Mouse (Mus musculus): ENCODE measurements around the gene Ttf2. TPM values are rescaled to one million over a fixed set of nuclear protein-coding genes. Genes with fewer than 3 reads are reported as not detected.

Ttf2 gene
- total RNA-seq, 2 experiments from 2014 or later, result 3.3 to 3.5 TPM

DNA sequence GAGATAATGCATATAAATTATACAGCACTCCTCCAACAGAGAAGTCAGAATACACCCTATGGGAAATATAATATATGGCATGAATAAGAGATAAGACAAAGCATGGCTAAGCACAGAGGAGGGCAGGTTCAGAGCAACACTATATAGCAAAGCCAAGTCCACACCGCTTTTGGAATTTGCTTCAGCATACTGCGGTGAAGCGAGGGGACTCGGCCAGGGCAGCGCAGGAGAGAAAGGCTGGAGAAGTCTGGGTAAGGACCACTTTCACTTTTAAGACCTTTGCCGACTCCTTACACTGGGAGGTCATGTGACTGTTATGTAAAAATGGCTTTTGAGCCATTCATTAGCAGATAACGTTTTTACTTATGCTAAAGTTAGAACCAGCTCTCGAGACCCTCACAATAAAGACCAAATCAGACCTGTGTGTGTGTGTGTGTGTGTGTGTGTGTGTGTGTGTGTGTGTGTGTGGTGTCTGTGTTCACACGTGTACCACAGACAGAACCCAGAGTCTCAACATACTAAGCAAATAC is 48.8 kb downstream of the Ttf2 start:
- DNase-seq, result no peak
- intact Hi-C loops (cut with DNase I), result no loop called here

DNA sequence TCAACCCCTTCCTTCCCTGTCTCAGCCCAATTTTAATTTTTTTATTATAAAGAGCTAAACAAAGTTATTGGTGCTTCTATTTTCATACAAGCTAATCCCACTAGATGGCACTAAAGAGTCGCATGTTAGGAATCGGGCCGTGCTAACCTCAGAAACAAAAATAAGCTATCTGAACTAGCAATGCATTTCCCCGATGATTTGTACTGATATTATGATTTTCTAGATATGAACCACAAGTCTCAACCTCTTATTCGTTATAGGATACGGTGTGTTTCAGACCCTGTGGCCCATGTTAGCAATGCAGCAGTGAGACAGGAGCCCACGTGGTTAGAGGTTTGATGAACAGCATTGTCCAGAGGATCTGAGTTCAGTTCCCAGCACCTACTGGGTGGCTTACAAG is 52.6 kb downstream of the Ttf2 start:
- DNase-seq, result no peak
- intact Hi-C loops (cut with DNase I), result loop anchor here (10.0 kb wide), 1 partner anchor 142 kb away; no protein-coding TSS in a partner anchor

DNA sequence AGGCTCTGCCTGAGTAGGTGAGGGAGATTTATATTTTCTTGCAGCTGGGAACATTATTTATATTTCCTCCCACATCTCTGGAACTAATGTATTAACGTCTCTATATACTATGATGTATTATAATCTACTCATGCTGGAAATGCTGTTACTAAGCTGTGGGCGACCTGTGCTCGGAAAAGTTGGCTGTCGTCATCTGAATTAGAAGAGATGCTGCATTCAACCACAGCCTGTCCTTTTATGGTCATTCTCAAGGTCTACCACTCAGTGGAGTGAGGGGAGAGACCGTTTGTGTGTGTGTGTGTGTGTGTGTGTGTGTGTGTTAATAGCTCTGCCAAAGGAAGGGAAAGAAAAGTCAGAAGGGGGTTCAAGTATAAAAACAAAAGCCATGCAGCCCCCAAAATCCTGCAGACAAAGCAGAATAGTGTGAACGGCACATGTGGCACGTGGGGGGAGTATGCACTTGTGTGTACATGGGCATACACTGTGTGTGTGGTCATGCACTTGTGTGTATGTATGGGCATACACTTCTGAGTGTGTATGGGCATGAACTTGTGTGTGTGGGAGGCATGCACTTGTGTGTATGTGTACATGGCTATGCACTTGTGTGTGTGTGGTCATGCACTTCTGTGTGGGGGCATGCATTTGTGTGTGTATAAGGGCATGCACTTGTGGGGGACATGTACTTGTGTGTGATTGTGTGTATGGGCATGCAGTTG is 57.8 kb downstream of the Ttf2 start:
- DNase-seq, result no peak
- intact Hi-C loops (cut with DNase I), result loop anchor here (10.0 kb wide), 1 partner anchor 137 kb away; no protein-coding TSS in a partner anchor

DNA sequence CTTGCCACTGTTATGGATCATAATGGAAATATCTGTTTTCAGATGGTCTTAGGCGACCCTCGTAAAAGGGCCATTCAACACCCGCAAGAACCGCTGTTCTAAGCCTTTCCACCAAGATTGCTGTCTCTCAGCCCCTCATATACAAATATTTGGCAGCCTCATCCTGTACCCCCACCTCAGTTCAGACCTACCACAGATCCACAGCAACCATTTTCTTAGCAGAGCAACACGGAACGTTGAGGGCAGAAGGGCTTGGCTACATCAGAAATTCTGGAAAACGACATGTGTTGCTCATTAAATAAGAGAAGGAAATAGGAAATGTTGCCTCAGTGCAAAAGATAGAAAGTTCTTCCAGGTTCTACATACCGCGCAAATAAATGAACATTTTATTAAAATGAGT is 58.4 kb downstream of the Ttf2 start:
- intact Hi-C loops (cut with DNase I), result loop anchor here (10.0 kb wide), 1 partner anchor 136 kb away; no protein-coding TSS in a partner anchor

DNA sequence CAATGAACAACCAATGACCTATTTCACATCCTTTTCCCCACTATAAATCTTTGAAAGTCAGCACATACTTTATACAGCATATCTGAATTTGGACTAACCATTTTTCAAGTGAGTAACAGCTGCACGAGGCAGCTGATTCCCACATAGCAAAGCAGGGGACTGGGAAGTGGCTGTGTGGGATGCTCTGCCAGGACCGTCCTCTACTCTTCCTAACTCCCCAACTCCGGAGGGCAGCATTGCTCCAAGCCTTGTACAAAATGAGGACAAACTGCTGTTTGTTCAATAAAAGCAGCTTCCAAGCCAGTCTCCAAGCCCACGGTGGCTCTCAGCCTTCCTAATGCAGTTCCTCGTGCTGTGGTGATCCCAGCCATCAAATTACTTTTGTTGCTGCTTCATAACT is 58.8 kb downstream of the Ttf2 start:
- intact Hi-C loops (cut with DNase I), result loop anchor here (10.0 kb wide), 1 partner anchor 136 kb away; no protein-coding TSS in a partner anchor
- DNase-seq, result no peak

More for the DNA sequence above, 58.4 kb downstream of the Ttf2 start:
- no peak for DNase-seq

DNA sequence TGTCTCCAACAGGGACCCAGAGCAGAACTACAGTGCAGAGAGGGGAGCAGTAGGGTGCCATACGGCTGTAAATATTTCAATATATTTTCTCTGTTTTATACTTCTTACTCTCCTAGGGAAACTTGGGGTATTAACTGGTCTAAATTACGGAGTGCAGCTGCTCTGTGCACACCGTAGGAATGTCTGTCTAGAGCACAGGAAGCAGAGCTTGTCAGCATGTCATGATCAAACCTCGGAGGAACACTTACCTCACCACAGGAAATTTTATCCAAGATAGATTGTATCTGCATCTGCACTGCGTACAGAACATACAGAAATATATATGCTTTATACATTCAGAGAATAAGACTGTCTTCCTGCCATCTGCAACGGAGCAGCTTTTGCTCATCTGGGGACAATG is 60.9 kb downstream of the Ttf2 start:
- intact Hi-C loops (cut with DNase I), result no loop called here
- DNase-seq, result no peak

DNA sequence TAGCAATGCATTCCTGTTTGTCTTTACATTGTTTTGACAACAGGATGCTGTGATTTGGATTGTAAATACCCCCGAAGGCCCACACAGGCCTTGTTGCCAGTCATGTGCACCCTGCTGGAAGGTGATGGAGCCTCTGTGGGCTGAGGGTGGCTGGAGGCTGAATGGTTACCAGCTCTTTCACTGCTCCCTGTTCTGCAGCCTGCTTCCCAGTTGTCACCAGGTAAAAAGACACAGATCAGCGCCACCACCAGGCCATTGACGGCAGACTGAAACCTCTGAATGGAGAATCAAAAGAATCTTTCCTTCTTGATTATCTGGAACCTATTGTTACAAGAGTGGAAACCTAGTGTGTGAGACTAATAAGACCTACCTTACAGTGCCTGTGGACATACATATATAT is 62.5 kb downstream of the Ttf2 start:
- no peak for DNase-seq
- intact Hi-C loops (cut with DNase I), result no loop called here

DNA sequence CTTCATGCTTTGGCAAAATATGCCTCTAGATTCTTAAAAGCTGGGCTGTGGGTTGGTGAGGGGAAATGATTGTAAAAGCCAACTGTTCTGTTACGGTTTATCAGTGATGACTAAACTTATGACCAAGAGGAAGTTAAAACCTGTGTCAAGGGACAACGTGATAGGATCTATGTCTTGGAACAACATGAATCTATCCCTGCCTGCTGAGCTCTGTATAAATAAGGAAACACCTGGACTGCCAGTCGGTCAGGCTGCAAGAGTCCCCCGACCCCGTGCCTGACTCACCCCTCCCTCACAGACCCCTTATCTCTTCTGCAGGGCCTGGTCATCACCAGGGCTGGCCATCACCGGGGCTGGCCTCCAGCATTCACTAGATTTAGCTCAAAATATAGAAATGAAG is 63.3 kb downstream of the Ttf2 start:
- intact Hi-C loops (cut with DNase I), result no loop called here
- DNase-seq, result no peak

DNA sequence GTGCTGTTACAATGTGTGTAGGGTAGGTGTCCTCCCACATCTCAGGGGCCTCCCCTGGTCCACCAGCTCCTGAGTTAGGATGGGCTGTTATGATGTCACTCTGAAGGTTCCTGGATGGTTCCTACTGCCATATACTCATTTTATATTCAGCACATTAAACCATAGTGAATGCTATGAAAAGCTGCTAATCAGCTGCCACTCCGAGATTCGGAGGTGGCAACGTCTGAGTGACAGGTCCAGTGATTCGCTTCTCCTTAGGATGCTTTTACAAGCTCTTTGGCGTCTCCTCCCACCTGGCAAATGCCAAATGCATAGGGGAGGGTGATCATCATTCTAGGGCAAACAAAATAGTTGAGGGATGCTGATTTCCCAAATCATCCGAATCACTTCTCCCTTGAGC is 74.0 kb downstream of the Ttf2 start:
- no peak for DNase-seq
- intact Hi-C loops (cut with DNase I), result no loop called here

DNA sequence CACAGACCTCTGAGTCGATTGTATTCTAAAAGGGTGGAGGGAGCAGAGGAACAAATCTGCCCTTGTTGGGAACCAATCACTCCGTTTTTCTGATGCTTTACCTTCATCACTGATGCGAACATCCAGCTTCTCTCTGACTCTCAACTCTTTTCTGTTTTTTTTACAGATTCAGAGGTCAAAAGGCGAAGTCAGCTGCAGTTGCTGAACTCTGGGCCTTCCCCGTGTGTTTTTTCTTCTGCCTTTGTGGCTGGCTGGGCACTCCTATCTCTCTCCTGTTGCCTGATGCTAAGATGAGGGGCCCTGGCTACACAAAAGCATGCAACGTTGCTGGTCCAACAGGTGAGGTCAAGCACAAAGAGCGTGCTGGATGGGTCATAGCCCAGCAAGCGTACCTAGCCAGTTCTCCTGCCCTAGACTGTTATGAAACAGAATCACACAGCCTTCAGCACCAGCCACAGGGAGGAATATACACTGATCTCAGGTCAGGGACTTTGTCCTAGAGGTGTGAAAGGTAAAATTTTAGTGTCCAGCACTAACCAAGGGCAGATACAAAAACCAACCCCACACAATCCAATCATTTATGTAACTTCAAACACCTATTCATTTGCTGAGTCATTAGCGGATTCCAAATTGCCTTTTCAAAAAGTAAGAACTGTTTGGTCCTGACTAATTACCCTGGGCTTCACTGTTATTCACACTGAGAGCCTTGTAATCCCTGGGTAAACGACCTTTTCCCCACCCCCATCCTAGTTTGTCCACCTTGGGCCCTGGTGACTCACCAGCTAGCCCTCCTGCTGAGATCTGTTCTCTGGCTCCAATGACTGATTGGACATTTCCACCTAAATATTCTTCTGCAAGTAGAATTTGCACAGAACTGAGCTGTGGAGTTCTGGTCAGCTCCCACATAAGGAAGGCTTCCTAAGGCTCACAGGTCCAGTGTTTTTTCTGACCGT is 76.8 kb downstream of the Ttf2 start:
- DNase-seq, result no peak
- intact Hi-C loops (cut with DNase I), result no loop called here

DNA sequence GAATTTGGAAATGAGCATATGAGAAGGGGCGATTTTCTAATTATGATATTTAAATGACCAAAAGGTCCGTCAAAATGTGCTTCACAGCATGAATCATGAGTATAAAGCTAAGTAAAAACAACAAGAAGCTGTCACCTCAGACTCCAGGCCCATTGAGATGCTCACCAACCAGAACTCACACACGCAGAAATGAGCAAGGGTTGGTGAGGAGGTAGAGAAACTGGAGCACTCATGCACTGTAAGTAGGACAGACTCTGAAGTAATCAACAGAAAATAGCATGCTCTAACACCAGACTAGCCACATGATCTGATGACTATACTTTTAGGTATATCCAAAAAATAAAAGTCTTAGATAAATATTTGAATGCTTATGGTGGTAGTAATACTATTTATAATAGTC is 79.1 kb downstream of the Ttf2 start:
- DNase-seq, result no peak
- intact Hi-C loops (cut with DNase I), result no loop called here

DNA sequence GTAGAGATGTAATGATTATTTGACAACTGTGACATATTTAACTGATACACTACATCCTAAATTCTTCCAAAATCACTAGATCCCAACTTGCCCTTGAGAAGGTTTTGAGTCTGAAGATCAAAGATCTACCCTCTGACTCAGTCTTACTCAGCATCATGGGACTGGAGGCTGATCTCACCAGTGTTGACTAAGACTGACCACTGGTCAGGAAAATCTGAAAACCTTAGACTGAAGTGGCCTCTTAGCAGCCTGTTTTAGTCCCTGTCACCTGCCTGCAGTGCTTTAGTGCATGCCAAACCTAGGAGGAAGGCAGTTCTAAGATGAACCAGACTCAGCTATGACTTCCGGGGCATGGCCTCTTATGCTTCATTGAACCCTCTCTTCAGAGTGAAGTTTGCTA is 80.2 kb downstream of the Ttf2 start:
- intact Hi-C loops (cut with DNase I), result no loop called here
- no peak for DNase-seq

Other genes with a start within 250 kb of the Ttf2 start
- gene Vtcn1, start 144.2 kb downstream of the Ttf2 start, total RNA-seq (2021), result not detected
- gene Trim45, start 47.5 kb downstream of the Ttf2 start, total RNA-seq (2021), result 1 to 10 TPM; 8.4 to 9.7 TPM
- under 1 TPM; 0.34 to 0.48 TPM for gene Cd101, start 59.9 kb upstream of the Ttf2 start, total RNA-seq (2021)
- 10 to 100 TPM; 60.5 to 62.5 TPM for gene Ptgfrn, start 140.6 kb upstream of the Ttf2 start, total RNA-seq (2021)